In genomic region chr8:76148681-76149080, GRCm38 (mm10) we compare ENCODE assay signal across 22 mouse cellular contexts.
DNase-seq lines count a peak whose midpoint lies in the region; ATAC-seq and TF ChIP-seq lines count a peak whose summit lies in the region.
"Had no signal": no experiment of that assay in that cellular context is flagged by ENCODE, and none has a peak within 500 bp of the region (broad histone marks: within the 10 kb centered on the region; RNA-seq: fewer than 3 reads in every experiment).

No protein-coding gene starts in this region.

- H3K4me1 ChIP-seq in kidney, embryonic 16.5 days (ENCODE audit: insufficient read depth, low read length), result no peaks in the 10 kb centered on the region
- no peaks in the 10 kb centered on the region for H3K4me1 ChIP-seq in kidney, adult 2 months (ENCODE audit: control insufficient read depth, insufficient read depth, low read length)
- H3K4me1 ChIP-seq: midbrain, embryonic 12.5 days; neural tube, embryonic 13.5 days; stomach, embryonic 15.5 days had no signal

- no peaks in the 10 kb centered on the region for H3K27me3 ChIP-seq in kidney, embryonic 16.5 days (ENCODE audit: insufficient read depth, low read length)
- no peaks in the 10 kb centered on the region for H3K27me3 ChIP-seq in kidney, adult 2 months (replicated peaks; ENCODE audit: control insufficient read depth, insufficient read depth, low read length)
- H3K27me3 ChIP-seq: embryonic facial prominence, embryonic 13.5 days; midbrain, embryonic 12.5 days; neural tube, embryonic 13.5 days; stomach, embryonic 15.5 days had no signal

- H3K27ac ChIP-seq in kidney, embryonic 16.5 days (ENCODE audit: low read length), result no peak overlapping the region
- no peak overlapping the region for H3K27ac ChIP-seq in kidney, adult 2 months (ENCODE audit: insufficient read depth, low read depth, low read length)
- H3K27ac ChIP-seq: embryonic facial prominence, embryonic 13.5 days; hindbrain, embryonic 14.5 days; macrophage; midbrain, embryonic 12.5 days; neural tube, embryonic 13.5 days; stomach, embryonic 15.5 days had no signal

- 41% methylated on average over 4 of the region's 4 CpGs for WGBS in kidney, embryonic 16.5 days
- WGBS in kidney, adult 2 months, result 29% methylated on average over 4 of the region's 4 CpGs

- no peak overlapping the region for H3K4me3 ChIP-seq in kidney, embryonic 16.5 days (ENCODE audit: low read length)
- no peak overlapping the region for H3K4me3 ChIP-seq in kidney, adult 2 months (ENCODE audit: insufficient read depth, low read depth, low read length)
- H3K4me3 ChIP-seq: embryonic facial prominence, embryonic 13.5 days; midbrain, embryonic 12.5 days; neural tube, embryonic 13.5 days; stomach, embryonic 15.5 days had no signal

- H3K36me3 ChIP-seq in kidney, embryonic 16.5 days (ENCODE audit: insufficient read depth, low read length), result no peaks in the 10 kb centered on the region
- no peaks in the 10 kb centered on the region for H3K36me3 ChIP-seq in kidney, adult 2 months (ENCODE audit: control insufficient read depth, insufficient read depth, low read length)
- H3K36me3 ChIP-seq: embryonic facial prominence, embryonic 13.5 days; midbrain, embryonic 12.5 days; neural tube, embryonic 13.5 days; stomach, embryonic 15.5 days had no signal

- DNase-seq in kidney, adult 2 months, result no peak
- DNase-seq in Muller cell, postnatal 12 days (ENCODE audit: inconsistent ontology term), result peak; percentile 4
- peak; percentile 13 for DNase-seq in embryo, embryonic 11.5 days (ENCODE audit: low read depth, low spot score)
- peak; percentile 52 for DNase-seq in mesoderm, embryonic 11.5 days (ENCODE audit: low read depth, low spot score)
- no peak for DNase-seq in ovary, postnatal 36 days (ENCODE audit: low spot score)
- no peak for DNase-seq in cerebellum, postnatal 14 days
- DNase-seq: adrenal gland, postnatal 14 days; cerebellum, adult 9-11 months; forebrain, postnatal 0 days; heart, postnatal 10 days; lung, adult 18-20 months; thymus, adult 2 months had no signal

- H3K9ac ChIP-seq in kidney, embryonic 16.5 days (replicated peaks; ENCODE audit: low read length), result no peak overlapping the region
- H3K9ac ChIP-seq: embryonic facial prominence, embryonic 13.5 days; forebrain, postnatal 0 days; hindbrain, embryonic 14.5 days; midbrain, embryonic 12.5 days; neural tube, embryonic 13.5 days; stomach, embryonic 15.5 days had no signal

- TF ChIP-seq POLR2A in kidney, adult 2 months (IDR thresholded peaks at IDR 0.05; ENCODE audit: low read depth, low read length), result no peak

- no peak for TF ChIP-seq CTCF in kidney, adult 2 months (conservative IDR thresholded peaks at IDR 0.05; ENCODE audit: insufficient read depth, insufficient read length, low read depth, low read length)

- no peak overlapping the region for H3K4me2 ChIP-seq in kidney, embryonic 16.5 days (replicated peaks; ENCODE audit: low read depth, low read length)
- H3K4me2 ChIP-seq: embryonic facial prominence, embryonic 13.5 days; heart, embryonic 11.5 days; hindbrain, embryonic 14.5 days; liver, embryonic 11.5 days; midbrain, embryonic 12.5 days; neural tube, embryonic 13.5 days; stomach, embryonic 15.5 days had no signal

- no peaks in the 10 kb centered on the region for H3K9me3 ChIP-seq in kidney, embryonic 16.5 days (ENCODE audit: low read length)
- H3K9me3 ChIP-seq: embryonic facial prominence, embryonic 13.5 days; midbrain, embryonic 12.5 days; neural tube, embryonic 13.5 days; stomach, embryonic 15.5 days had no signal

- ATAC-seq in kidney, embryonic 16.5 days (ENCODE audit: low FRiP score, low TSS enrichment), result peak; percentile 54
- ATAC-seq: forebrain, postnatal 0 days; intestine, postnatal 0 days had no signal

Comparison
In these comparisons a context has a peak if more than half of its experiments do, and no peak if none do; other contexts are left out.
1. DNase-seq: peak in Muller cell, postnatal 12 days (single experiment), embryo, embryonic 11.5 days (single experiment) and mesoderm, embryonic 11.5 days (single experiment); none in kidney, adult 2 months (single experiment), ovary, postnatal 36 days (single experiment) and cerebellum, postnatal 14 days (0 of 2).